Mouse (Mus musculus): ENCODE measurements around the gene Mgst2.

DNA sequence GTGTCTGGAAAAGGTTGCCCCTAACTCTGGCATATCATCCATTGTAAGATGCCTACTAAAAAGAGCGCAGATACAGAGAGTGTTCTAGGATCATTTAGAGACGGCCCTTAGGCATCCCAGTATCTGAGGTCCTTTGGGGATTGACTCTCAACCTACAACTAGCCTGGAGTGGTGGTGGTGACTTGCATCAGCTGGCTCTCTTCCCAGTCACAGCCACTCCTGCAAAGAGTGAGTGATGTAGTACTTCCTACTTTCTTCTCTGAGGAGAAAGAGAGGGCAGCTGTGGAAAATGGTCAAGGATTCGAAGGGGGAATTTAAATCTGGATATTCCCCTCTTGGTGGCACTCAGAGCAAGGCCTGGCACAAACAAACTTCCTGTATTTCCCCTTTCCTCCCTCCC is 59.2 kb downstream of the Mgst2 start:
- TF ChIP-seq POLR2A (IDR thresholded peaks at IDR 0.05; ENCODE audit: borderline replicate concordance, control insufficient read depth, low read depth, low read length) (no peak), CTCF (IDR thresholded peaks at IDR 0.05; ENCODE audit: control insufficient read depth, insufficient read depth, low read length) (no peak)

Measured in bone marrow, adult 2 months (tissue).